Mouse (Mus musculus): ENCODE measurements around the gene Megf9. TPM values are rescaled to one million over a fixed set of nuclear protein-coding genes. Genes with fewer than 3 reads are reported as not detected.
A peak's percentile ranks its signal among the peaks of the same experiment; 100 is the strongest.

The Megf9 gene
- polyA plus RNA-seq, 1 experiment from 2014 or later, result 28.7 TPM

DNA sequence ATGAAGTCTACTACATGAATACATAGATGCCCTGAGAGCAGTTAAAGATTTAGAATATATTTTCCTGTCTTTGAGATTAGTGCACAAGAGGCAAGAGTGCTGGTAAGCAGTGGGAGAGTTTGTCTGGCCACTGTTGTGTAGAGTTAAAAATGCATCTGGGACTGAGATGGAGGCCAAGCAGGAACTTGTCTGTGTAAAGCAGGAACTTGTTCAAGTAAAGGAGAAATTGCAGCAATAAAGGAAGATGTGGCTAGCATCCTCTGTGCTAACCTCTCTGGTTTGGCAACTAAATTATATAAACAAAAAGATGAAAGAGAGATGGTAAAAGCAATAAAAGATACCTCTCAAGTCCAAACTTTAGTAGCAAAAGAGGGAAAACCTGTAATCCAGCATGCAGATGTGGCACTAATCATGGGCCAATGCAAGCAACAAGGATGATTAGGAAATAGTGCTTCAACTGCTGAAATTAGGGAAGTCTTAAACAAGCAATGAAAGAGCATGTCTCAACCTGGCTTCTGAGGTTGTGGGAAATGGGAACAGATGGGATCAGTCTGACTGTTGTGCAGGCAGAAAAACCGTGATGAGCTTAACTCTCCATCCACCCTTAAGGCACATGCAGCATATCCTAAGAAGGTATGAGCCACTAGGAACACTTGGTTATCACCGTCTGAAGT, 11.2 kb upstream of the Megf9 start:
- H3K27me3 ChIP-seq (replicated peaks; ENCODE audit: control insufficient read depth, insufficient read depth, low read length), result no peaks in the 10 kb centered on the region
- H3K27ac ChIP-seq (ENCODE audit: low read depth, low read length), result no peak overlapping the region
- H3K36me3 ChIP-seq (ENCODE audit: control insufficient read depth, insufficient read depth, low read length), result no peaks in the 10 kb centered on the region
- DNase-seq (ENCODE audit: low spot score) (no peak), ATAC-seq (no peak)
- H3K4me3 ChIP-seq (ENCODE audit: low read depth, low read length), result no peak overlapping the region
- WGBS, result 80% methylated on average over 2 of the region's 2 CpGs
- H3K4me2 ChIP-seq (ENCODE audit: low read length), result no peak overlapping the region
- no peaks in the 10 kb centered on the region for H3K4me1 ChIP-seq (ENCODE audit: control insufficient read depth, insufficient read depth, low read length)
- H3K9ac ChIP-seq (ENCODE audit: low read length), result no peak overlapping the region
- no peaks in the 10 kb centered on the region for H3K9me3 ChIP-seq (replicated peaks; ENCODE audit: control insufficient read depth, low read length)

DNA sequence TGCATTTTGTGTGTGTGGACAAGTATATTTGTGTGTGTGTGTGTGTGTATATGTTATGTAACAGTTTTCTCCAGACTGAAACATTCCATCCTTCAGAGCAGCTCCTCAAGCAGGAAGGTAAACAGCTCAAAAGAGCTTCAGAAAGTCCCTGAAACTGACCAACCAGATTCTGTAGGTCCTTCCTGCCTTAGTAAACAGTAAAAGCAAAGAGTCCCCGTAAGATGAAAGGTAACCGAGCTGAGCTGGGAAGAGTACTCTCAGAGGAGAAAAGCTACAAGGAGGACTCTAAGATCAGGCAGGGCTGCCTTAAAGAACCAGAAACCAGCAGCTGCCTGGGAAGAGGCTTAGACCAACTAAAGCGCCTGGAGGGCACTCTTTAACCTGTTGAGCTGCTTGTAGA, 9.6 kb upstream of the Megf9 start:
- Histone ChIP-seq H3K36me3 (ENCODE audit: control insufficient read depth, insufficient read depth, low read length) (no peaks in the 10 kb centered on the region), H3K27me3 (replicated peaks; ENCODE audit: control insufficient read depth, insufficient read depth, low read length) (no peaks in the 10 kb centered on the region), H3K4me2 (ENCODE audit: low read length) (no peak overlapping the region), H3K4me1 (ENCODE audit: control insufficient read depth, insufficient read depth, low read length) (no peaks in the 10 kb centered on the region), H3K9ac (ENCODE audit: low read length) (no peak overlapping the region), H3K9me3 (replicated peaks; ENCODE audit: control insufficient read depth, low read length) (no peaks in the 10 kb centered on the region), H3K27ac (ENCODE audit: low read depth, low read length) (no peak overlapping the region), H3K4me3 (ENCODE audit: low read depth, low read length) (no peak overlapping the region)
- ATAC-seq (no peak), DNase-seq (ENCODE audit: low spot score) (no peak)
- WGBS, result 83% methylated on average over 3 of the region's 3 CpGs

DNA sequence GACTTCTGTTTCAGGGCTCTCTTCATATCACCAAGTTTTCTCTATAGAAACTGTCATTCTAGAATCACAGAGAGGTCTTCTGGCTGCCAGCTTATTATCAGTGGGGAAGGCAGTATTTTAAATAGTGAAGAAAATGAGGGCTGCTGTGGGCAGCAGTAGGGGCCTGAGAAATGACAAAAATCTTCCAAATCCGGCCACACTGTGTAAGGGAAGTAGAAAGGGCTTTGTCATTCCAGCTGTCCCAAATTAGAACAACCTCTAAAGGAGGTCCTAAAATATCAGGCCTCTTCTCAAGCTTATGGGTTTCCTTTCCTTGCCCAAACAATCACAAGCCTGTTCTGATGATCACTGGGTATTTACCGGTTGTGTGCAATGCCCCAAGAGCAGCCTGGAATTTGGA, 7.6 kb upstream of the Megf9 start:
- H3K27me3 ChIP-seq (replicated peaks; ENCODE audit: control insufficient read depth, insufficient read depth, low read length), result no peaks in the 10 kb centered on the region
- no peaks in the 10 kb centered on the region for H3K9me3 ChIP-seq (replicated peaks; ENCODE audit: control insufficient read depth, low read length)
- no peak overlapping the region for H3K27ac ChIP-seq (ENCODE audit: low read depth, low read length)
- ATAC-seq (no peak), DNase-seq (ENCODE audit: low spot score) (no peak)
- no peak overlapping the region for H3K4me2 ChIP-seq (ENCODE audit: low read length)
- no peaks in the 10 kb centered on the region for H3K4me1 ChIP-seq (ENCODE audit: control insufficient read depth, insufficient read depth, low read length)
- H3K36me3 ChIP-seq (ENCODE audit: control insufficient read depth, insufficient read depth, low read length), result no peaks in the 10 kb centered on the region
- WGBS, result 59% methylated on average over 2 of the region's 2 CpGs
- no peak overlapping the region for H3K4me3 ChIP-seq (ENCODE audit: low read depth, low read length)
- no peak overlapping the region for H3K9ac ChIP-seq (ENCODE audit: low read length)

DNA sequence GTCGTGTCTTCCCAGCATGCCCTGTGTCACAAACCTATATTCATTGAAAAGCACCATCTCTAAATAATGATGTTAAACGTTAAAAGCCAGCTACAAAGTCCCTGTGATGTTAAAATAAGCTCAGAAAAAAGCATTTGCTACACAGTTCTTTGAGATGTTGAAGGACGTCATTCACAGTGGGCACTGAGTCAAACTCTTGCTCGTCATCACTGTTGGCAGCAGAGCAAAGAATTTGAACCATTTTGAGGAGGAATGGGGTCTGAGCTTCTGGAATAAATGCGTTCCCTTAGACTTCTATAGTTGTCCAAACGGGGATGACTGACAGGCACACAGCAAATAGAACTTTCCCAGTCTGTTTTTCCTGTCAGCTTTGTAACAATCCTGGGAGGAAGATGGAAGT, 5.9 kb upstream of the Megf9 start:
- no peak overlapping the region for H3K27ac ChIP-seq (ENCODE audit: low read depth, low read length)
- no peak for ATAC-seq
- no peak overlapping the region for H3K9ac ChIP-seq (ENCODE audit: low read length)
- H3K9me3 ChIP-seq (replicated peaks; ENCODE audit: control insufficient read depth, low read length), result no peaks in the 10 kb centered on the region
- H3K27me3 ChIP-seq (replicated peaks; ENCODE audit: control insufficient read depth, insufficient read depth, low read length), result no peaks in the 10 kb centered on the region
- WGBS, result 56% methylated on average over 6 of the region's 6 CpGs
- DNase-seq (ENCODE audit: low spot score), result peak; percentile 25
- no peak overlapping the region for H3K4me2 ChIP-seq (ENCODE audit: low read length)
- H3K36me3 ChIP-seq (ENCODE audit: control insufficient read depth, insufficient read depth, low read length), result no peaks in the 10 kb centered on the region
- peaks cover 8% of the 10 kb centered on the region for H3K4me1 ChIP-seq (ENCODE audit: control insufficient read depth, insufficient read depth, low read length)
- H3K4me3 ChIP-seq (ENCODE audit: low read depth, low read length), result no peak overlapping the region

DNA sequence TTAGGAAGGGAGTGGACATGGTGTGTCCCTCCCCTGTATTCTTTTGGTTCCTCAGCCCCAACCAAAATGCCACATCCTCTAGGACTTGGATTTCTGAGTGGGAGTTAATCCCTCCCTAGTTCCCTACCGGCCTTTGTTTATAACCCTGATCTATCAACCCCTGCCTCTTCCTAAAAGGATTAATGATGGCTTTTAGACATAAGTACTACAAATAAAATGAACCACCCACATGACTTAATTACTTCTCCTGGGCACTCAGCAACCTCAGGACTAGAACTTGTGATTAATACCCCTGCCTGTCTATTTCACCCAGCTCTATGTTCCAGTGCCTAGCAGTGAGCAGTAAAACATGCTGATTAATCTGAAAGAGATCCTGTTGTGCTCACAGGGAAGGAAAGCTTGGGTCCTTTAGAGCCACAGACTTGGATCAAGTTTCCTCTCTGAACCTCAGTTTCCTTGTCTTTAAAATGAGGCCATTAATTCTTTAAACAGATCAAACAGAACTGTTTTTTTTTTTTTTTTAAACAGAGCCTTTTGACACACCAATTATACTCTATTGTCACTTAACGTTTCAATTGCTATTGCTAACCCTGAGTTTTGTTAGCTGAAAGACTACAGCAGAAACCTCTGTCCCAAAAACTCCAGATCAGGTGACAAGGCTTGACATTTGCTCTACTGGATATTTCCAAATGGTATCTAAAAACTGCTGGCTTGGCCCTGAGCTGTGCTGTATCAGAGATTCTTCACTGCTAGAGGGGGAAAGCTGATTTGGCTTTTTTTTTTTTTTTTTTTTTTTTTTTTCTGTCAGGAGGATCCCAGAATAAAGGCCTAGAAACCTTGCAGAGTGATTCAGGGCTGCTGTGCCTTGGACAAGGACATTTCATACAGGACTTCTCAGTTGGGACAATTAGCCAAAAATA, 2.1 kb upstream of the Megf9 start:
- no peak overlapping the region for H3K27ac ChIP-seq (ENCODE audit: low read depth, low read length)
- no peaks in the 10 kb centered on the region for H3K9me3 ChIP-seq (replicated peaks; ENCODE audit: control insufficient read depth, low read length)
- no peak for ATAC-seq
- H3K9ac ChIP-seq (ENCODE audit: low read length), result no peak overlapping the region
- no peak for DNase-seq (ENCODE audit: low spot score)
- H3K4me1 ChIP-seq (ENCODE audit: control insufficient read depth, insufficient read depth, low read length), result peaks cover 19% of the 10 kb centered on the region
- no peaks in the 10 kb centered on the region for H3K36me3 ChIP-seq (ENCODE audit: control insufficient read depth, insufficient read depth, low read length)
- no peak overlapping the region; the same call in 1 of the 2 replicates for H3K4me2 ChIP-seq (ENCODE audit: low read length)
- 3% methylated on average over 2 of the region's 2 CpGs for WGBS
- H3K4me3 ChIP-seq (ENCODE audit: low read depth, low read length), result no peak overlapping the region
- no peaks in the 10 kb centered on the region for H3K27me3 ChIP-seq (replicated peaks; ENCODE audit: control insufficient read depth, insufficient read depth, low read length)

DNA sequence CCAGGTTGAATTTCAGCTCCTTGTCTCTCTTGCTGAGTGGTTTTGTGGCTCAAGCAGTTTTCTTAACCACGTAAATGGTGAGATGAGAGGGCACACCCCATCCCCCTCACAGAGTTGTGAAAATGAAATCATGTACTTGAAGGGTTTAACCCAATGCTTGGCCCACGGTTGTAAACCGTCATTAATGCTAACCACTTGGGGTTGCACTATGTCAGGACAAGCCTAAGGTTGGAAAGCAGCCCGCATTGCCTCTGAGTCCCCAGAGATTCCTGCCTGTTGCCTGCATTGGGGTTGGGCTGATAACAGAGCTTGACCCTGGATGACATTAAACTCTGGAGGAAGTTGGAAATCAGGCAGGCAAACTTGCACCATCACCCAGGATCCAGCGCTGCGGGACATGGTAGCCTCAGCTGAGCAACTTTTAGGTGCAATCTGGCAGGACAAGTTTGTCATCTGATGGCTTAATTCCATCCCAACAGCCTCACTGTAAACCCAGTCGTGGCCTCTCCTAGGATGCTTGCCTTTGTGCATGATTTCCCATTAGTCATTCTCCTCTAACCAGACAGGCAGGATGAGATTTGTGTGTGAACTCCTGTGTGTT, 1.0 kb upstream of the Megf9 start:
- H3K9me3 ChIP-seq (replicated peaks; ENCODE audit: control insufficient read depth, low read length), result no peaks in the 10 kb centered on the region
- peak overlapping the region; percentile 79 for H3K4me2 ChIP-seq (ENCODE audit: low read length)
- H3K4me3 ChIP-seq (ENCODE audit: low read depth, low read length), result peak overlapping the region; percentile 93
- WGBS, result 19% methylated on average over 7 of the region's 7 CpGs
- H3K27me3 ChIP-seq (replicated peaks; ENCODE audit: control insufficient read depth, insufficient read depth, low read length), result no peaks in the 10 kb centered on the region
- peak; percentile 0 for ATAC-seq
- H3K9ac ChIP-seq (ENCODE audit: low read length), result peak overlapping the region; percentile 98
- peak overlapping the region; percentile 100 for H3K27ac ChIP-seq (ENCODE audit: low read depth, low read length)
- no peaks in the 10 kb centered on the region for H3K36me3 ChIP-seq (ENCODE audit: control insufficient read depth, insufficient read depth, low read length)
- DNase-seq (ENCODE audit: low spot score), result peak; percentile 51
- peaks cover 27% of the 10 kb centered on the region for H3K4me1 ChIP-seq (ENCODE audit: control insufficient read depth, insufficient read depth, low read length)

DNA sequence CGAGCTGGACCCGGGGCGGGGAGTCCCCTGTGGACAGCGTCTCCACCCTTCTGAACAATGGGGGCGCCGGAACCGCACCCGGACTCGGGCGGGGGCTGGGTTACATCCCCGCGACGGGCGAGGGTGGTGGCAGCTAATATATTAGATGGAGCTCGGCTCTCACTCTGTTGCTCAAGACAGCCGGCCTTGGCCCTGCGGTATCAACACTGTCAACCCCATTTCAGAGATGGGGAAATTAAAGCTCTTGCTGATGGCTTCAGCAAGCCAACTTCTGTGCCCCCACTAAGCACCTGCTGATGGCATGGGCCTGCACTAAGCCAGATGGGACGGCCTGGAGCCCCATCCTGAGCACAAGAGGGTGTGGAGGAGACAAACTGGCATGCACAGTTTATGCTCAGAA, 494 bp upstream of the Megf9 start:
- Histone ChIP-seq H3K4me2 (ENCODE audit: low read length) (peak overlapping the region; percentile 79), H3K36me3 (ENCODE audit: control insufficient read depth, insufficient read depth, low read length) (no peaks in the 10 kb centered on the region), H3K9ac (ENCODE audit: low read length) (peak overlapping the region; percentile 98), H3K27ac (ENCODE audit: low read depth, low read length) (peak overlapping the region; percentile 100), H3K27me3 (replicated peaks; ENCODE audit: control insufficient read depth, insufficient read depth, low read length) (no peaks in the 10 kb centered on the region), H3K4me3 (ENCODE audit: low read depth, low read length) (peak overlapping the region; percentile 93), H3K9me3 (replicated peaks; ENCODE audit: control insufficient read depth, low read length) (no peaks in the 10 kb centered on the region), H3K4me1 (ENCODE audit: control insufficient read depth, insufficient read depth, low read length) (peaks cover 31% of the 10 kb centered on the region)
- peak; percentile 44 for ATAC-seq
- no peak for DNase-seq (ENCODE audit: low spot score)
- 1% methylated on average over 18 of the region's 18 CpGs for WGBS

DNA sequence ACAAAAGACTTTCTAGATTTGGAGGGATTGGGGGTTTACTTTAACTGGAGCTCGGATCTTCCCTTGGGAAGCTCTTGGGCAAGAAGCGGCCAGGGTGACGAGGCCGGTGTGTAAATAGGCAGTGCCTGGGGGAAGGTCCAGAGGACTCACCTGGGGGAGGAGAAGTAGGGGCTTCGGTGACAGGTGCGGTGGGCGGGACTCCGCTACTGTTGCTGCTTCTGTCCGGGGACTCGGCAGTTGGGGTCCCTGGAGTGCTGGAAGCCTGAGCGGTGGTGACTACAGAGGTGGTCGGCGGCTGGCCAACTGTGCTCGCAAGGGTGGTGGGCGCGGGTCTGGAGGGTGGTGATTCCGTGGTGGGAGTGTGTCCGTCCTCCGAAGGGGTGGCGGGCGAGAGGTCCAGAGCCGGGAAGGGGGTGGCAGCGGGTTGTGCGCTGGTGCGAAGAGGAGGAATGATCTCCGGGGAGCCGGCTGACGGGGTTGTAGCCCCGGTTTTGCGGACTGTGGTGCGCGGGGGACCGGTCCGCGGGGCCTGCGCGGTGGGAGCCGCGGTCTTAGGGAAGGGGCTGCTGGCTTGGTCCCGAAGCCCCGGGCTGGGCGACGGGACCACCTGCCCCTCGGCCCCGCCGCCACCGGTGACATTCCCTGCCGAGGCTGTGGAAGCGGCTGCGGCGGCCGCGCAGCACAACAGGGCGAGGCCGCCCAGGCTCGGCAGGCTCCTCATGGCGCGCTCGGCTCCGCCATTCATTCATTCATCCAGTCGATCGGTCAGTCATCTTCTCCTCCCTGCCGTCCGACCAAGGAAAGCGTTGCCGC, 511 bp downstream of the Megf9 start:
- WGBS, result under 1% methylated on average over 58 of the region's 66 CpGs
- H3K4me3 ChIP-seq (ENCODE audit: low read depth, low read length), result peak overlapping the region; percentile 93
- peak overlapping the region; percentile 96 for H3K9ac ChIP-seq (ENCODE audit: low read length)
- H3K4me1 ChIP-seq (ENCODE audit: control insufficient read depth, insufficient read depth, low read length), result peaks cover 39% of the 10 kb centered on the region
- ATAC-seq (peak; percentile 46), DNase-seq (ENCODE audit: low spot score) (peak; percentile 43)
- no peaks in the 10 kb centered on the region for H3K9me3 ChIP-seq (replicated peaks; ENCODE audit: control insufficient read depth, low read length)
- peak overlapping the region; percentile 92 for H3K4me2 ChIP-seq (ENCODE audit: low read length)
- no peaks in the 10 kb centered on the region for H3K36me3 ChIP-seq (ENCODE audit: control insufficient read depth, insufficient read depth, low read length)
- H3K27ac ChIP-seq (ENCODE audit: low read depth, low read length), result peak overlapping the region; percentile 100
- no peaks in the 10 kb centered on the region for H3K27me3 ChIP-seq (replicated peaks; ENCODE audit: control insufficient read depth, insufficient read depth, low read length)
